Mouse (Mus musculus): ENCODE data around the gene Fgd4. TPM values are rescaled to one million over a fixed set of nuclear protein-coding genes. Genes with fewer than 3 reads are reported as not detected.
"Not testable (repeated sequence)": the region's sequence is repeated elsewhere in the genome, so short reads cannot be mapped to it uniquely, and the experiment has no call there.

Fgd4 gene
- polyA plus RNA-seq, 1 experiment, result 17.0 TPM

DNA sequence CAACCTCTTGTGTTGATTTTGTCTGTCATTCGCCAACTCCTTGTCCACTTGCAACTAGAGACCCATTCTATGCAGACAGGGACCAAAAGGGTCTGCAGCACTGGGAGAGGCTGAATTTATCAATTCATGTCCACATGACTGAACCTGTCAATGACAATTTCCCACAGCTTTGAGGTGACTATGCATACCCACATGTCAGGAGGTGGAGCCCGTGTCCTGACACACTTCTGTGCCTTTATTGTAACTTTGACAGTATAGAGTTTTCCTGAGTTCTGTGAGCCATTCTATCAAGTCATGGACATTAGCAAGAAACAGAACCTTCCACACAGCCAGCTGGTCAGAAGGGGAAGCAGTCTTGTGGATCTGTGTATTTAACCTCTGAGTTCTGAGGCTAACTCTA, 76.7 kb downstream of the Fgd4 start:
- Histone ChIP-seq H3K4me3 (ENCODE audit: insufficient read depth, low read depth, low read length) (no peak overlapping the region), H3K27ac (replicated peaks; ENCODE audit: low read depth, low read length) (0 out of 2 replicates have a peak overlapping the region, but pooled peaks have one; percentile 2), H3K4me1 (ENCODE audit: control insufficient read depth, insufficient read depth, insufficient read length, low read length) (peaks cover 9% of the 10 kb centered on the region)

DNA sequence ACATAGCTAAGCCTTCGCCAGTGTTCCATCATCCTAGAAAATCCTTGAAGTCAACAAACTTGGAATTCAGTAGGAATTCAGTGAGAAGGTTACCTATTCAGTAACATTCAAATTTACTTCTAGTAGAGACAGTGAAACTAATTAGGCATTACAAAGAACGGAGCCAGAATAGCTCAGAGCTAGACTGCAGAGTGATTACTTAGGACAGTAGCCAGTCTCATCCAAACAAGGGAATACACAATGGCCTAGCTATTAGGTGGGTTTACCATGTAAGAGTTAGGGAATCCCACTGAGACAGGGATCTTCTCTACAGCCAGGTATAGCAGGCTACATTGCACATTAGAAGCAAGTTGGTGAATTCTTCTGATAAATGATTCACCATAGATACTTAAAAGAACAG, 77.5 kb downstream of the Fgd4 start:
- not testable (repeated sequence) for H3K4me1 ChIP-seq (ENCODE audit: control insufficient read depth, insufficient read depth, insufficient read length, low read length); H3K27ac ChIP-seq (replicated peaks; ENCODE audit: low read depth, low read length); H3K4me3 ChIP-seq (ENCODE audit: insufficient read depth, low read depth, low read length)

DNA sequence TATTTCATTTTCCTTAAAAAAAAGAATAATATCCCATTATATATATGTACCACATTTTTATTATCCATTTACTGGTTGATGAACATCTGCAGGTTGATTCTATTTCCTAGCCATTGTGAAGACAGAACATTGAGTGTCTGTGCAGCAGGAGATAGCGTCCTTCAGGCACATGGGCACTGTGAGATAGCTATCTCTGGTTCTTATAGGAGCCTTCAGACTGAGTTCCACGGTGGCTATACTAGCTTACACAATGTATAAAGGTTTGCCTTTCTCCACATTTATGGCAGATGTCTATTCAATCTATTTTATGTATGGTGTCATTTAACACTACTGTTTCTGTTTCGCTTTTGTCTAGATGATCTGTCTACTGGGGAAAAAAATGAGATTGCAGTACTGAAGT, 98.9 kb downstream of the Fgd4 start:
- H3K4me1 ChIP-seq (ENCODE audit: control insufficient read depth, insufficient read depth, insufficient read length, low read length), result no peaks in the 10 kb centered on the region
- no peak overlapping the region for H3K27ac ChIP-seq (replicated peaks; ENCODE audit: low read depth, low read length)
- no peak overlapping the region for H3K4me3 ChIP-seq (ENCODE audit: insufficient read depth, low read depth, low read length)

DNA sequence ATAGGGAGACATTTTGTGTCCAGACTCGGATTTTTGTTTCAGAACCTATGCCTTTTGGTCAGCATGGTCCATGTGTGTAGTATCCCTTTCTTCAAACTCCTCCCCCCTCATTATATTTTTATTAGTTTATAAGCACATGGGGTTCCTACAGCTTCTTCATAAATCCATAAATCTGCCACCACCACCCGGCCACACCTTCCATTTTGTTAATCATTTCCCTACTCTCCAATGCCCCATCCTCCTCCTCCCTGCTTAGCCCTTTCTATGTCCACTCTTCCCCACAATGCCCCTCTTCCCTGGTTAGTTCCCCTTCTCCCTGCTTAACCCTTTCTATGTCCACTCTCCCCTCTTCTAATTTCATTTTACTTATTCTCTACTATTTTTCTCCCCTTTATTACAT, 99.4 kb downstream of the Fgd4 start:
- H3K4me1 ChIP-seq (ENCODE audit: control insufficient read depth, insufficient read depth, insufficient read length, low read length), result no peaks in the 10 kb centered on the region
- no peak overlapping the region for H3K4me3 ChIP-seq (ENCODE audit: insufficient read depth, low read depth, low read length)
- no peak overlapping the region for H3K27ac ChIP-seq (replicated peaks; ENCODE audit: low read depth, low read length)

DNA sequence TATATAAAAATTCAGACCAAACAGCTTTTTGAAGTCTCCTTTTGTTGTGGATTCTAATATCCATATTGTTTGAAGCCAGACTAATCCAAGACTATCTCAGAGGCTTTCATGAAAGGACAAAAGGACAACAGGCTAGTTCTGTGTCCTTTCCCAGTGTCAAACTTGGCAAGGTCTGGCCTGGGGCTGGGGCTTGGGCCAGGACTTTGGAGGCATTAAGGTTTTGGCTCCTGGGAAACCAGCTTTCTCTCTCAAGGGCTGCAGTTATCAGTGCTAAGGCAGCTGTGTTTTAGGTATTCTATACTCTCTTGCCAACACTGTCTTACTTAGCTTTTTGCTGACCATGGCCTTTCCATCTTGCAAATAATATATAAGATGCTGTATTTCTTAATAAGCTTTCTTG, 101.6 kb downstream of the Fgd4 start:
- H3K4me1 ChIP-seq (ENCODE audit: control insufficient read depth, insufficient read depth, insufficient read length, low read length), result no peaks in the 10 kb centered on the region
- H3K27ac ChIP-seq (replicated peaks; ENCODE audit: low read depth, low read length), result no peak overlapping the region
- no peak overlapping the region for H3K4me3 ChIP-seq (ENCODE audit: insufficient read depth, low read depth, low read length)

DNA sequence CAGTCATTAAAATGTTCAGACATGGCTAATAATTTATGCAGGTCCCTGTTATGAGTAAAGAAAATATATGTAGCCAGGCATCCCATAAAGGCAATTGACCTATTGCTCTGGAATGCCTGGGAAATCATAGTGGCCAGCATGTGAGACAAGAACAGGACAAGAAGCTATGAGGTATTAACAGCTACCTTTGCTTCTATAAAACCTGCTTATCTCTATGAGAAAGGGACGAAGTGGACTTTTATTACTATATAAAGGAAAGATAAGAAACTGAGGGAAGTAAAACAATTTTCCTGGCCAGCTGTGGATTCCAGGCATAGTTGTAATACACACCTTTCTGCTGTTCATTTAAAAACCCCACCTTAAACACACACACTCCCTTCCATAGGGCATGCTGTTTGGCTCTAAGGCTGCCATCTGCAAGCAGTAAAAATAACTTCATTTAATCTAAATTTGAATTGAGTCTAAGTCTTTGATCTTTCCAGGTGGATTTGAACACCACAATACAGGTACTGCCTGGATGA, 114.8 kb downstream of the Fgd4 start:
- Histone ChIP-seq H3K27ac (replicated peaks; ENCODE audit: low read depth, low read length) (no peak overlapping the region), H3K4me3 (ENCODE audit: insufficient read depth, low read depth, low read length) (no peak overlapping the region), H3K4me1 (ENCODE audit: control insufficient read depth, insufficient read depth, insufficient read length, low read length) (no peaks in the 10 kb centered on the region)

DNA sequence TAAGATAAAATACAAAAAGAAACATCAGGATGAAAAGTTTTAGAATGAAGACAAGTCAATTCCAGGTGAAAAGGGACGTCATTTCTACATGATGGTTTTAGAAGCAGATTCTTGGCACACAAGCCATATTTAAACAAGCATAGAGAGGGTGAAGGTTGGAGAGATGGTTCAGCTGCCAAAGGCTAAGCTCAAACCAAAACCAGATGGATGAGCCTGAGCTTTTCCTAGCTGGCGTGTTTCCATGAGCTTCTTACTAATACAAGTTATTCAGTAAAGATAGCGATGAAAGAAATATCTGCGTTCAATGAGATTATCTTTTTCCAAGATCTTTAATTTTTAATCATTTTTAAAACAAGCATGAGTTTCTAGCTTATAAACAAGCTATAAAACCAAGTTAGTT, 115.7 kb downstream of the Fgd4 start:
- no peak overlapping the region for H3K4me3 ChIP-seq (ENCODE audit: insufficient read depth, low read depth, low read length)
- H3K27ac ChIP-seq (replicated peaks; ENCODE audit: low read depth, low read length), result no peak overlapping the region
- no peaks in the 10 kb centered on the region for H3K4me1 ChIP-seq (ENCODE audit: control insufficient read depth, insufficient read depth, insufficient read length, low read length)

DNA sequence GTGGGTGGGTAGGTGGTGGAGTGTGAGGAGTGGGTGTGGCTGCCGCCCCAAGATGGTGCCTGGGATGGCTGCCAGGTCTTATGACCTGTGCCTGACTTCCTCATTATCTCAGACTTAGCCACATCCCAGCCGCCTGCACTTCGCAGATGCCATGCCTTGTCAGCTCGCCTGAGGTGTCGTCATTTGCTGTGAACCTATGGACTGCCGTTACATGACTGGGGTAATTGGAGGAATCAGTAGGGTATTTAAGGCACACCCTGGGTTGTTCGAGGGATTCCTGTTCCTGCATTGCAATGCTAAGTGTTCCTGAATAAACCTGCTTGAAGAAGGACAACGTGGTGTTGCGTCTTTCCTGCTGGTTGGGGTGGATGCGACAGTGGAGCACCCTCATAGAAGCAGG, 126.9 kb downstream of the Fgd4 start:
- not testable (repeated sequence) for H3K27ac ChIP-seq (replicated peaks; ENCODE audit: low read depth, low read length)

DNA sequence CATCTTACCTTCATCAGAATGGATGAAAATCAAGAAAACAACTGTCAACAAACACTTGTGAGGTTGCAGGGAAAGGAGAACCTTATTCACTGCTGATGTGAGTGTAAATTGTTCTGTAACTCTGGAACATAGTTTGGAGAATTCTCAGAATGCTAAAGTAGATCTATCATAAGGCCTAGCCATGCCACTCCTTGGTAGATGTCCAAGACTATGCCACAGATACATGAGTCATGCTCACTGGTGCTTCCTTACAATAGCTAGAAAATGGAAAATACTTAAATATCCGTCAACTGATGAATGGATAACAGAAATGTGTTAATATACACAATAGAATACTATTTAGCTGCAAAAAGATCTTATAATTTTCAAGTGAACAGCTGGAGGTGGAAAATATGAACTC, 150.3 kb downstream of the Fgd4 start:
- Histone ChIP-seq H3K27ac (replicated peaks; ENCODE audit: low read depth, low read length) (no peak overlapping the region), H3K4me3 (ENCODE audit: insufficient read depth, low read depth, low read length) (no peak overlapping the region), H3K4me1 (ENCODE audit: control insufficient read depth, insufficient read depth, insufficient read length, low read length) (no peaks in the 10 kb centered on the region)

More for the DNA sequence above, 126.9 kb downstream of the Fgd4 start:
- not testable (repeated sequence) for H3K4me3 ChIP-seq (ENCODE audit: insufficient read depth, low read depth, low read length); H3K4me1 ChIP-seq (ENCODE audit: control insufficient read depth, insufficient read depth, insufficient read length, low read length)

DNA sequence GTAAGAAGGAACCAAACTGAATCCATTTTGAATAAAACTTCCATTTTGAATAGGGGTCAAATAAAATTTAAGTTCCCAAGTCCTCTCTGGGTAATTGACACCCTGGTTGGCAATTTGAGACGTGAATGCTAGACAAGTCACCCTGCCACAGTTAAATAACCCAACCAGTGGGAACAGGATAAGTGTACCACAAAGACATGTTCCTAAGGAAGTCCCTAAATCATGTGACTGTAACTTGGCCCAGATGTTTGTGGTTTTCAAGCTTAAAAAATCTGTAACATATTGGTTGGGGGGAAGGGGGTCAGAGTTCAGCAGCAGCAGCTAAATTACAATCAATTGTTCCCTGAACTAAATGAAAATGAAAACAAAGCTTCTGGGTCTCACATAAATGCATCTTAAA, 161.9 kb downstream of the Fgd4 start:
- H3K4me3 ChIP-seq (ENCODE audit: insufficient read depth, low read depth, low read length), result no peak overlapping the region
- no peak overlapping the region for H3K27ac ChIP-seq (replicated peaks; ENCODE audit: low read depth, low read length)
- no peaks in the 10 kb centered on the region for H3K4me1 ChIP-seq (ENCODE audit: control insufficient read depth, insufficient read depth, insufficient read length, low read length)

DNA sequence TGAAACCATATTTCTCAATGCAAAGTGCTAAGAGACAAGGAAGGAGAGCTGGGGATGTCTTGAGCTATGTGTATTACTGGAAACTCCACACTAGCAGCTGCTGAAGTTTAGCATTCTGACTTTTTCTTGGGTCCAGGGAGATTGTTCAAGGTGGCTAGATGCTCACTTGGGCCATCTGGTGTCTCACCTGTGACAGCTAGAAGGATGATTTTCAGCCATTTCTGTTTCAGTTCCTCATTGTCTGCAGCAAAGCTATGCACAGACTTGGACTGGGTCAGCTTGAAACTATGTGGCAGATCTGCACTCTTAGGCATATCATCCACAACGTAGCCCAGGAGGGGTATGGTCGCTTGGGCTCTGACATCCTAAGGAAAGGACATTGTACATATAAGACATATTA, 177.9 kb downstream of the Fgd4 start:
- Histone ChIP-seq H3K4me3 (ENCODE audit: insufficient read depth, low read depth, low read length) (no peak overlapping the region), H3K4me1 (ENCODE audit: control insufficient read depth, insufficient read depth, insufficient read length, low read length) (no peaks in the 10 kb centered on the region), H3K27ac (replicated peaks; ENCODE audit: low read depth, low read length) (no peak overlapping the region)

DNA sequence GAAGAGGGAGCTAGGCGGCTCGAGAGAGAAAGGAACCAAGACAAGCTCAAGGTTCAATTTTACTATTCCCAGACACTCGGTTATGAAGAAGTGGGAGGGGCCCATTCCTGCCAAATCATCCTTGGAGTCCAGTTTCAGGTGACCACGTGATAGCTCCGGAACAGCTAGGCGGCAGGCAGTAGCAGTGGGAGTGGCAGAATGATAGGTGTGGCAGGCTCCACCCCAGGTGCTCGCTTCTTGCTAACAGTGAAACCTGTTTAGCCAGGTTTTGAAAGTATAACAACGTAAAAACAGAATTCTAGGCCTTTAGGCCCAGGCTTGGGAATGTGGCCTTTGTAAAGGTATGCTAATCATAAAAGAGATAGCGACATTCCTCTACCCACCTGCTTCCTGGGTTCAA, 233.1 kb downstream of the Fgd4 start:
- not testable (repeated sequence) for H3K4me3 ChIP-seq (ENCODE audit: insufficient read depth, low read depth, low read length); H3K27ac ChIP-seq (replicated peaks; ENCODE audit: low read depth, low read length); H3K4me1 ChIP-seq (ENCODE audit: control insufficient read depth, insufficient read depth, insufficient read length, low read length)

Other genes with a start within 250 kb of the Fgd4 start
- gene Dnm1l, start 241.6 kb downstream of the Fgd4 start, polyA plus RNA-seq (2012; ENCODE audit: insufficient read depth, insufficient read length, missing spikeins), result 53.4 and 56.8 TPM in 2 replicates
- not detected in 2 replicates for gene Olfr19, start 75.9 kb upstream of the Fgd4 start, polyA plus RNA-seq (2012; ENCODE audit: insufficient read depth, insufficient read length, missing spikeins)
- not detected in 2 replicates for gene Spag6l, start 228.9 kb upstream of the Fgd4 start, polyA plus RNA-seq (2012; ENCODE audit: insufficient read depth, insufficient read length, missing spikeins)

Data from brown adipose tissue, adult 24 weeks (tissue).